Mouse (Mus musculus): ENCODE data around the gene Gfm2.

Gfm2 gene

DNA sequence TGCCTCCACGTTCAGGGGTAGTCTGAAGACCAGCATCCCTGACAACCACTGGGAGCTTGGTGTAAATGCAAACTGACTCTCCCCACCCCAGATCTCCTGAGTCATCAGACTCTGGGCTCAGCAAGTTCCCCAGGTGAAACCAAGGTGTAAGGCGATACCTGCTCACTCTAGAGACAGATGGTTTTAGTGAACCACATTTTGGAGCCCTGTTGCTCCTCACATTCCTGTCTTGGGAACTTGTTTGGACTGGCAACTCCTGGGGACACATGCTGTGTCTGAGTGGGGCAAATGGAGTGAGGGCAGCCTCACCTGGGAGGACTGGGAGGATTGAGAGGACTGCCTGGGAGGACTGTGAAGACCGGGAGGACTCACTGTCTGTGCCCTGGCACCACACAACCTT is 90.1 kb downstream of the Gfm2 start:
- no peak for ATAC-seq (ENCODE audit: low TSS enrichment)

GRCm38 (mm10) chr13:97230101-97230500 is 92.4 kb downstream of the Gfm2 start:
- no peak for ATAC-seq (ENCODE audit: low TSS enrichment)
